Mouse (Mus musculus) kidney, adult 2 months (tissue): ENCODE data around the gene Hmga2.

Source experiments
- CTCF ChIP-seq: fragments of 200-500 bp; conservative IDR thresholded peaks from 2 replicates; pipeline ENCODE4 v1.5.1; 2011; ENCODE audit warnings: low read depth, mild to moderate bottlenecking, control low read depth, low read length, moderate library complexity, mixed read lengths; ENCODE audit not compliant: insufficient read depth, insufficient read length
- POLR2A ChIP-seq: fragments of 200-500 bp; IDR thresholded peaks from one replicate; pipeline ENCODE4 v1.6.1; 2011; ENCODE audit warnings: low read depth, low read length, control low read depth

DNA sequence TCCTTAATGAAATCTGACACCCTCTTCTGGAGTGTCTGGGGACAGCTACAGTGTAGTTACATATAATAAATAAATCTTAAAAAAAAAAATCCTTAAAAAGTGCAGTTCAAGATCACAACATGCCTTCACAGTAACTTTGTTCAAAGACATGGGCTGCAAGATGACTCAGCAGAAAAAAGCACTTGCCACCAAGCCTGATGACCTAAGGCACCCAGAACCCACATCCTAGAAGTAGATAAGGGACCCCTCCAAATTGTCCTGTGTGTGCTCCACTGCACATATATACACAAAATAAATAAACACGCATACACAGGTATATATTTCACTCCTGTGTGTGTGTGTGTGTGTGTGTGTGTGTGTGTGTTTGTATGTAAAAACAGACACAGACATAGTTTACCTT, 18.4 kb upstream of the Hmga2 start:
- no peak for TF ChIP-seq CTCF
- no peak for TF ChIP-seq POLR2A
